Mouse (Mus musculus) telencephalon, adult 2 months (tissue): Measurements from ENCODE around the gene Sptssb.

Experiments
- DNase-seq: peaks from one replicate; pipeline ENCODE4 v3.0.0-alpha.2; 2011; ENCODE audit warnings: low read depth, low spot score

Gene Sptssb

DNA sequence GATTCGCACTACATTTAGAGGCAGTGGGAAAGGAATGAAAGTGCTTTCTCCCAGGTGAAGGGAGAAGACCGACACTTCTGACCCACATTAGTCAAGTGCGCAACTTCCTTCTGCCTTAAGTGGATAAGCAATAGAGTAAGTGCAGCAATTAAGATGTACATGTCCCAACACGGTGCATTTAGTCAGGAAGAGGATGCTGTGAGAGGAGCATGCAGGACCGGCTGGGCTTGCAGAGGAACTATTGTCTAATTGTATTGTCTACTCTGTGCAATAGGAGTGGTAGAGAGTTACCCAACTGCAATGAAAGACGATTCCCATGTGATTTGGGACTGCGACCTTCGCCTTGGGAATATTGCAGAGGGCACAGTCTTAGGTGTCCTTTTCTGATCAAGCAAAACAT, 30.2 kb downstream of the Sptssb start:
- no peak for DNase-seq

DNA sequence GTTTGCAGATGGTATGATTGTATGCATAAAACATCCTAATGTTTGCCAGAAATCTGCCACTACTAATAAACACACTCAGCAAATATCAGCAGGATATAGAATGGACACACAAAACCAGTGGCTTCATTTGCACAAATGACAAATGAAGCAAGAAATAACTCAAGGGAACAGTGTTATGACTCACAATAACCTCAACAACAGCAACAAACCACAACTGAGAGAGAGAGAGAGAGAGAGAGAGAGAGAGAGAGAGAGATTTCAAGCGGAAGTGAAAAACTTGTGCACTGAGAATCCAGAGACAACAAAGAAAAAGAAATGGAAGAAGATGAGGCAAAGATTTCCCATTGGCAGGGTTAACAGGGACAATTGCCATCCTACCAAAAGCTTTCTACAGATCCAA, 35.2 kb downstream of the Sptssb start:
- DNase-seq: no peak

DNA sequence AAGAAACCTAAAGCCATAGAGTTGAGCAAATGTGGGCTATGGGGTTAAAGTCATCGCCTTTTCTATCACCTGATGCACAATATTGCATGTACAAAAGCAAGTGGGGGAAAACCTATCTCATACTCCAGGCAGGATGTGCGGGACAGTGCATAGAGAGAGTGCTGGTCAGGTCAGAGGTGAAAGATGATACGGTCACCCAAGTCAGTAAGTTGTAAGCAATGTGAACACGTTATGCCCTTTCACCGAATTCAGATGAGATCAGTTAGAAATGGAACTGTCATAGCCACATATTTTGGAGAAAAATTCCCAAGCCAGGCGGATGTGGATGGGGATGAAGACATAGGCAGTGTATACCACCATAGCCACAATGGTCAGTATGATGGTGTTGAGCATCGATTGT, 39.1 kb downstream of the Sptssb start:
- DNase-seq: no peak

DNA sequence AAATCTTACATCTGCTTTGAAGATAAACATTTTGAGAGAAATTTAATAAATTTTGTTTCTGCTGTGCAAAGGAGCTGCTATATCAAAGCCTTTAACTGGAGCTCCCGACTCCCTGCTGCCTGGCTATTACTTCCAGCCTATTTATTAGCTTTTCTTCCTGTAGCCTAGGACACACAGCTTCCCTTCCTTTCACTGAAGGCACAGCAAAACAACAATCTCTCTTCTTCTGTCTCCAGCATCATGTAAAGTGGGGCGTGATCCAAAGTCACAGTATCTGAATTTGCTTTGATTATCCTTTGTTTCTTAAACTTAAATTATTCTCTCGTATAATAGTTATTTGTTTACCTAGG, 39.9 kb downstream of the Sptssb start:
- no peak for DNase-seq

DNA sequence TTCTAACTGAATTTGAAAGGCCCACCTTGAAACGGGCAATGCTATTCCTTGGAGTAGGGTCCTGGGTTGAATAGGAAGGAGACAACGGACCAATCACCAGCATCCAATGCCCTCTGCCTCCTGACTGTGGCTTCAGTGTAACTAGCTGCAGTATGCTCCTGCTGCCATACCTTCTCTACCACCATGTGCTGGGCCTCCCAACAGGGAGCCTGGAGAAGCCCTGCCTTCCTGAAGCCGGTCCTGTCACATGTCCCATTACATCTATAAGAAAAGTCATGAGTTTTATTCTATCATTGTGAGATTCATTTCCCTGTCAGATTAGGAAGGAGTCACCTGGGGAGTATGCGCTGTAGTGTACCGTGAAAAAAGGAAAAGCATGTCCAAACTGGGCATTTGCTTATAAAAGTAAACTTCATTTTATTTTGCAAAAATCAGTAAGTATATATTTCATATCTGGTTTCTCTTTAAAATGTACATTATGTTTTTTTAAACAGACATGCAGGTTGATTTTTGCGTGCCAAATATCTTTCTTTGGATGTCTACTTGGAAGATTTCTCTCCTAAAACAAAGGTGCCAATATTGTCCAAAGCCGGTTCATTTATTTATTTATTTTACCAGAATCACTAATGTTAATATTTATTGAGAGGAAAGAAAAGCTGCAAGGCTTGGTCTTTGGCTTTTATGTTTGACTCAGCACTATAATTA, 40.4 kb downstream of the Sptssb start:
- no peak for DNase-seq

DNA sequence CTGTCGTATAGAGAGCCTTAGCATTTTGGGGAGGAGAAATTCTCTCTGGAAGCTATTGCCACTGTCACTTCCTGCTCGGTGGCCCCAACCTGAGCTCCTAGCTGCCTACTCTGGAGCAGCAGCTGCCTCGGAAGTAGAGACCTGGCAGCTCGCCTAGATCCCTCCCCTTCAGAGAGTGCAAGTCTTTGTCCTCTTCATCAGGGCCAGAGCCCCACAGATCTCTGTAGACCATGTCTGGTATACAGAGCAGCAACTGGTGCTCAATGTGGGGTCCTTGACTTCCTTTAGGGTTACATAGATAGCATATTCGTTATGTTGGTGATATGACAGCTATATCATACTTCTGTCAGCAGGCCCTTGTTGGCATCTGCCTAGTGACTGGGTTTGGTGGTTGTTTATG, 41.3 kb downstream of the Sptssb start:
- no peak for DNase-seq

DNA sequence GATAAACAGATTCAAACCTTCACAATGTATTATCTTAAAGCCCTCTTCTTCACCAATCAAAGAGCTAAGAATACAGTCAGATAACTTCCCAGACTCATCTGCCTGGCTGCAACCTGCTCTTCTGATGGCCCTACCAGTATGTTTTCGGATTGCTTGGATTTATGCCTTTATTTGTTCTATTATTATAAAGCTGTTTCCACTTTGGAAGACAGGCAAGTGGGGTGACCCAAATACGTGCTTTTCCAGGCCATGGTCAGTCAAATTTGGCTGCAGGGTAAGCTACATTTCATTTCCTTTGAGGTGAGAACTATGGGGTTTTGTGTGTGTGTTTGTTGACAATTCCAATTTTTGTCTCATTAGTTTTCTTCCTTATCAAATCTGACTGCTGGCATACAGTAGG, 43.2 kb downstream of the Sptssb start:
- no peak for DNase-seq

DNA sequence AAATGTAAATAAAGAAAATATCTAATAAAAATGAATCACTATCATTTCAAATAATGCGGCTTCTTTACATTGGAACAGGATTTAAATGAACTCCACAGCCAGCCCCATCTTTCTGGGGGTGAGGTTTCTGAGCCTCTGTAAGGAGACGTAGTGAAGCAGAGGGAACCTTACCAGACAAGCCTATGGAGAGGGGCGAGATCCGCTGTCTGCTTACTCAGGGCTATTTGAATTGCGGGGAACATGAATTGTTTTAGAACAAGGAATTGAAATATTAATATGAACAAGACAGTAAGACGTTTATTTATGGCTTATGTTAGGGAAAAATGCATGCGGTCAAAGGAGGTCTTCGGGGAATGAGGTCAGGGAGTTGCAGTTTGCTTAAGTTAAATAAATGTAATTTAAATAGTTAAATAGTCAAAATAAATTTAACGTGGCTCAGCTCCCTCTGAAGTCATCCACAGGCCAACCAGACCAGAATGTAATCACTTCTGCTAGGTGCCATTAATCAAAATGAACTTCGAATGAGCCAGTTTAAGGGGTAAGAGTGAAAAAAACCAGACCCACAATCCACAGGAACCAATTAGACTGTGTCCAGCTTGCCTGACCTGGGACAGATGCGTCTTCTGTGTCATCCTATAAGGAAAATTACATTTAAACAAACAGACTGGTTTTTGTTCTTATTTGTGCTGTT, 46.6 kb downstream of the Sptssb start:
- DNase-seq: no peak

DNA sequence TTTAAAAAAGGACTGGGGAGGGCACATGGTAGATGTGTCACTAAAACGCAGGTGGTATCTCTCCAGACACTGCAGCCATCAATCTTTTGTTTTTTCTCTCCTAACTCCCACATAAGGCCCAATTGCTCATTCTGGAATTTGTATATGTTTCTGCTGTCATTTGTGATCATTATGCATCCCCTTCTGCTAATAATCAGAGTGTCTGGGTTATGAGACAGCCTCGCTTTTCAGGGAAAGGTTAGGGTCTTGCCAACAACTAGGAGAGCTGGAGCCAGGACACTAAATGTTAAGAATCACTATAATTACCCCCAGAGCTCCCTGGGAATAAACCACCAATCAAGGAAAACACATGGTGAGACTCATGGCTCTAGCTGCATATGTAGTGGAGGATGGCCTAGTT, 47.3 kb downstream of the Sptssb start:
- no peak for DNase-seq

DNA sequence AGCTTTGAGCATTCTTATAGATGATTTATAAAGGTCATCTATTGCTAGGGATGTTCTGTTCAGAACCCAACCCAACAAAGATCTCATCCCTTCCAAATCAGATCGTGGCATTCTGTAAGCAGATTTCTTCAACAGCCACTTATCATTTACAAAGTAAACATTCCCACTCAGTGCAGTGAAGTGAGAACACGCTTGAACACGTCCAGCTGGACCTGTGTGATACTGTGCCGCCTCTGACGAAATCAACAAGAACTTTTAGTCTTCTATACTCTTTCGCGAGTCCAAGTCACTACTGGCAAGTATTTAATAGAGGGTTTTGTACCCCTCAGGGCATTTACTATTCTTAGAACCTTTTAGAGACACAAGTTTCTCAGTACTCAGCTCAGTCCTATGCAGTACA, 51.3 kb downstream of the Sptssb start:
- no peak for DNase-seq

DNA sequence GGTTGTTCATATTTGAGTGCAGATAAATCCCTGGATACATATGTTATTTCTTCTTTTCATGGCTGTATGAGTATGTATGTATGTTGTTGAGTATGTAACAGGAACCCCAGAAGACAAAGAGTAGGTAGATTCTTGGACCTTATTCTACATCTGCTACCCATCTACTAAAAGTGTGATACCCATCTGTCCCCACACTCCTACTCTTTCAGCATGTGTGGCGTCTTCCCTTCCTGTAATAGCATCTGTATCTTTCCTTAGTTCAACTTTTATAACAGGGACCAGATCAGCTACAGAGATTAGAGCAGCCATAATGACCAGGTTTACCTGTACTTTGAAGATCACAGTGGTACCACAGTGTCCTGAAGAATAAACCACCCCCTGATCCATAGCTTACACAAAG, 56.6 kb downstream of the Sptssb start:
- peak; percentile 38 for DNase-seq

DNA sequence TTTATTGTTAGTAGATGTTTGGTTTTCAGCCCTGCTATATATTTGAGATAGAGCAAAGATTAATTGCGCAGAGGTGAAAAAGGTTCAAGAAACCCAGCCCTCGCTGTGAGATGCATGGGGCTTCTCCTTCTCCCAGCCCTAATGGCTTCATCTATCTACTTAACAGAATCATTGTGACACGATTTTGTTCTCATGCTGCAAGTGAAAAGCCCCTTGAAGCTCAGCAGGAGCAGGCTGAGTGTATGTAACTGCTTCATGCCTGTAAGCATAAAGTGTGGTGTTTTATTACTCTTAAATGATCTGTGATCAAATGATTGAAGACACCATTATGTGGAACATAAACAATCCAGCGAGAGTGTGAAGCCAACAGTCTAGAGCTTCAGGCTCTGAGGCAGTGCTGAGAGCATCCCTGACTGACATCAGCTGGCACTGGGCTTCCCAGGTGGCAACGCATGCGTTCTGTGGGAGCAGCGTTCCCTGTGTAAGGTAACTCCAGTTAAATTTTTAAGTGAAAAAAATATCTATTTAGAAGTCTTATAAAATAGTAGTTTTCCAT, 58.8 kb downstream of the Sptssb start:
- DNase-seq: no peak

DNA sequence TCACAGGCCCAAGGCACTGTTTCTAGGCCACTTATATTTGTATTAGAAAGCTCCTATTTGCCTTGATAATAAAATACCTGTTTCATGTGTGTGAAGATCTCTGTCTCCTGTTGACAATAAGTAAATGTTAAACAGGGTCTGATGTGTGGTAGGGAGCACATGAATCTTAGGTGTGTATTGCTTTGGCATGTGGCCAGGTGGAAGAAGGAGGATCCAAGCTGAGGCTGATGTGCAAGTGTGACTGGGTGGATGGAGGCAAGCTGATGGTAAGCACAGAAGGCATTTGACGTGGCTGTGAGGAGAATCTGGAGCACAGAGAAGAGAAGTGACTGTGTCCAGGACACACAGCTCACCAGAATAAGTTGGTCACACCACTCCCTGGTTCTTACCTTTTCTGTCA, 60.6 kb downstream of the Sptssb start:
- no peak for DNase-seq

DNA sequence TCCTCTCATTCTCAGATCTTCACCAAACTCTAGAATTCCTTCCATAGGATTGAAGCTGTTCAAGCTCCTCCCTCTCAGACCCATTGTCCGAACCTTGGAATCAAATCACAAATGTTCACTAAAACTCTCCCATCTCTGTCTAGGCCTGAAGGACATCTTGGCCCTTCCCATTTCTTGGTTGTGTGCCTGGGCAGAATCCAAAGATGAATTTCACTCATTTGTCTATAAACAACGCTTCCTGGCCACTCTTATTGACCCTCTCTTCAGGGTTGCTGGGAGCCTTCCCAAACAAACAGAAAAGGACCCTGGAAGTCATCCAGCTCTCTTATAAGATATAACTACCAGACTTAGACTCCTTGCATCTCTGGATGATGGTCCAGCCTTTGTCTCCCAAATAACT, 61.8 kb downstream of the Sptssb start:
- DNase-seq: no peak

DNA sequence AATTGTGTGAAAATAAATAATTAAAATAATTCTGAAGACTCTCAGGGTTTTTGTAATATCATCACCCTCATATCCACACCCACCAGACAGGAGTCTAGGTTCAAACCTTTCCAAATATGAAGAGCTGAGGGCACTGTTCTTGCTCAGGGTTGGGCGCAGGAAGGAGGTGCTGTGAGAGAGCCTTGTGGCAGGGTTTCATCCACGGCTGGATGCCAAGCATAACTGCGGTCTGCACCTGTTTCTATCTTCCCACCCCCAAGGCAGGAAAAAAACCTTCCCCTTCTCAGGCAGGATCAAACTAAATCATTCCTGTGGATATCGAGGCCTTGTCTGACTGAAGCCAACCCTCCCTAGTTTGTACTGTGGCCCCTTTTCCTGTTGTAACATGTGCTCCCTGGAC, 62.2 kb downstream of the Sptssb start:
- no peak for DNase-seq

DNA sequence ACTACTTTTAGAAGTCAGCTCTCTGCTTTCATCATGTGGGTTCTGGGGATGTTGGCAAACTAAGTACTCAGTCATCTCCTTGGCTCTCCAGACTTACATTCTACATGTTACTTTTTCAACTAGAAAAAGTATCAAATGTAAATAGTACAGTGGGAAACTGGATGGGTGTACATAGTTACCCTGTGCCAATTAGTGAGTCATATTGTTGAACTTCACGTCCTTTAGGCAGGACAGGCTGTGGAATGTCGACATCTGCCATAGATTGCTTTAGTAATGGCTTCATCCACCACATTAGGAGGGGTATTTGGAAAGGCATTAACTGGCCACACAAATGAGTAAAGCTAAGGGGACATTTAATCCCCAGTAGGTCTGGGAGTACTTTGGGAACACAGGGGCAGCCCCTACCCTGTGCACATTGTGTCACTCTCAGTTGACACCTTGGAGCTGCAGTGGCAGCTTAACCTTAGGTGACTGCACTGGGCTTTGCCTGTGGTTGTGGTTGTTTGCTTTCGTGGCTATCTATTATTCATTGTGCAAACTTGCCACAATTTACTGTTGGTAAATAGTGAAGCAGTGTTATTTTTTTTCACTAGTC, 66.8 kb downstream of the Sptssb start:
- no peak for DNase-seq

DNA sequence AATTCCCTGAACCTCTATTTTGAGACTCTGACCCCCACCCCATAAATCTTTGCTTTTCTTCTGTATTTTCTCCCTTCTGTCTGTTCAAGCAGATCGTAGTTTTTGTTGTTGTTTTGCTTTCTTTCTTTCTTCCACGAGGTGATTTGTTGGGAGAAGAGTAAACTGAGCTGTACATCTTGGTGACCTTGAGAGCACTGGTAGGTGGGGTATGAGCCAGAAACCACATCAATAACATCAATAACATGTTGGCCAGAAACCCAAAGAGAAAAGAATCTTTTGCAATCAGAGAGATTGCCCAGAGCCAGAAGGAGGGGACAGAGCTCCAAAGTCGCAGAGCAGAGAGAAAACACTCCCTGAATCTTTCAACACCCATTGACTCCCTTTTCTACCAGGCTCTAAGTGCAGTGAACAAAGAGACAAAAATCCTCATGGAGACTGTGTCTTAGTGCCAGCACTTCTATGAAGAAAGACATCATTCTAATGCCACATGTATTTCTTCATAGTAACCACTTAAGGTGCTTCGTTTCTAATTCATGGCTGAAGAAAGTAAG, 80.4 kb downstream of the Sptssb start:
- DNase-seq: no peak

DNA sequence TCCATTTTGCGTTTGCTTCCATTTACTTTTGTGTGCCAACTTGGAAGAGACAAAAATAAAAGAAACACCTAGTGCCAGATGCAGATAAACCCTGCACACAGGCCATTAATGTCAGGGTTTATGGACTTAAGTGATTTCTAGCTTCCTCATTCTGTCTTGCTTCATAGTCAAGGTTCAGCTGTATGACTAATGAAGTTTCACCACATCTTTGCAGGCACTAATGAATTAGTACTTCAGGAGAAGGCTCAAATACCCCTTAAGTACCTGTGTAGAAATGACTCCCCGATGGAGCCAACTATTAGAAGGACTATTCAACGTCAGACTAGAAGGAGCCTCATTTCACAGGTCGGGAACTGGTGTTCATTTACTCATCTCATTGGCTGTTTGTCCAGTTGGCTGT, 86.4 kb downstream of the Sptssb start:
- no peak for DNase-seq
